Mouse (Mus musculus) kidney, postnatal 0 days (tissue): ENCODE measurements around the gene Ccnj. TPM values are rescaled to one million over a fixed set of nuclear protein-coding genes. Genes with fewer than 3 reads are reported as not detected.

ENCODE experiments used
- ATAC-seq: fragments of 200-750 bp; cut with Nextera tagmentation; replicated peaks from 2 replicates; pipeline ENCODE4 v1.8.0; 2017; ENCODE audit warnings: low read depth, moderate number of reproducible peaks, moderate TSS enrichment, moderate library complexity; ENCODE audit not compliant: low FRiP score
- DNase-seq: peaks from one replicate; pipeline ENCODE4 v3.0.0-alpha.2; 2016; ENCODE audit warnings: low spot score
- H3K27ac ChIP-seq: fragments of 300-500 bp; sonication (generic); 2 replicates; pipeline ENCODE4 v1.5.1; 2014; ENCODE audit warnings: mild to moderate bottlenecking
- H3K27me3 ChIP-seq: fragments of 300-500 bp; sonication (generic); 2 replicates; pipeline ENCODE4 v1.6.1; 2014; ENCODE audit warnings: low read length, mixed read lengths; ENCODE audit not compliant: insufficient read depth
- H3K36me3 ChIP-seq: fragments of 300-500 bp; sonication (generic); 2 replicates; pipeline ENCODE4 v1.6.1; 2014; ENCODE audit warnings: low read length, mixed read lengths; ENCODE audit not compliant: insufficient read depth
- H3K4me1 ChIP-seq: fragments of 300-500 bp; sonication (generic); replicated peaks from 2 replicates; pipeline ENCODE4 v1.6.1; 2014; ENCODE audit warnings: antibody characterized with exemption, low read length, mixed read lengths; ENCODE audit not compliant: insufficient read depth
- H3K4me2 ChIP-seq: fragments of 300-500 bp; sonication (generic); 2 replicates; pipeline ENCODE4 v1.6.1; 2014; ENCODE audit warnings: mild to moderate bottlenecking, low read length, moderate library complexity, mixed read lengths
- H3K4me3 ChIP-seq: fragments of 300-500 bp; sonication (generic); replicated peaks from 2 replicates; pipeline ENCODE4 v1.5.1; 2014; ENCODE audit warnings: low read depth, low read length
- H3K9ac ChIP-seq: fragments of 300-500 bp; sonication (generic); 2 replicates; pipeline ENCODE4 v1.6.1; 2014; ENCODE audit warnings: low read depth, low read length
- H3K9me3 ChIP-seq: fragments of 300-500 bp; sonication (generic); replicated peaks from 2 replicates; pipeline ENCODE4 v1.6.1; 2016; ENCODE audit warnings: low read length, inconsistent platforms, mixed read lengths
- CTCF ChIP-seq: IDR thresholded peaks from 2 replicates; pipeline ENCODE4 v1.5.1; 2016; ENCODE audit warnings: antibody characterized with exemption, low read depth, mild to moderate bottlenecking, moderate library complexity
- WGBS: fragments of 180-500 bp; shearing (Covaris S2); extraction: QIAGEN DNeasy Blood & Tissue Kit; methylation state at CpG from one replicate; pipeline ENCODE4 v1.1.7; 2014; 5-methylcytosine and 5-hydroxymethylcytosine counted together
- polyA plus RNA-seq: library from polyadenylated mRNA; unstranded; fragments of >200 nt; fragmentation: Nextera tagmentation; extraction: Ambion mirVana; gene quantifications from 2 replicates; pipeline ENCODE4 v1.2.1, GENCODE M21; 2015

The Ccnj gene
- polyA plus RNA-seq, 1 experiment from 2014 or later, result 8.8 TPM

- no peak overlapping the region for H3K9ac ChIP-seq
- ATAC-seq (no peak), DNase-seq (peak; percentile 16)
- no peak overlapping the region for H3K4me3 ChIP-seq
- H3K4me2 ChIP-seq, result no peak overlapping the region
- H3K4me1 ChIP-seq, result no peaks in the 10 kb centered on the region
- H3K27me3 ChIP-seq, result no peaks in the 10 kb centered on the region
- H3K36me3 ChIP-seq, result no peaks in the 10 kb centered on the region
- no peak for TF ChIP-seq CTCF
- no peaks in the 10 kb centered on the region for H3K9me3 ChIP-seq
- WGBS, result 27% methylated on average over 5 of the region's 5 CpGs
- H3K27ac ChIP-seq, result no peak overlapping the region
Observed at GRCm38 (mm10) chr19:40868284-40868683, 37.2 kb downstream of the Ccnj start.

GRCm38 (mm10) chr19:40869425-40870105 is 38.5 kb downstream of the Ccnj start:
- WGBS, result 93% methylated on average over 3 of the region's 3 CpGs
- TF ChIP-seq CTCF, result no peak
- no peak overlapping the region for H3K4me2 ChIP-seq
- no peak overlapping the region for H3K9ac ChIP-seq
- DNase-seq (no peak), ATAC-seq (no peak)
- H3K4me3 ChIP-seq, result no peak overlapping the region
- no peaks in the 10 kb centered on the region for H3K9me3 ChIP-seq
- no peaks in the 10 kb centered on the region for H3K36me3 ChIP-seq
- H3K27ac ChIP-seq, result no peak overlapping the region
- no peaks in the 10 kb centered on the region; the same call in 1 of the 2 replicates for H3K27me3 ChIP-seq
- H3K4me1 ChIP-seq, result no peaks in the 10 kb centered on the region

GRCm38 (mm10) chr19:40872955-40873665 is 42.0 kb downstream of the Ccnj start:
- H3K4me2 ChIP-seq, result peak overlapping the region; percentile 67
- H3K27ac ChIP-seq, result peak overlapping the region; percentile 74
- peak overlapping the region; percentile 38 for H3K4me3 ChIP-seq
- DNase-seq (peak; percentile 97), ATAC-seq (peak; percentile 98)
- H3K9ac ChIP-seq, result no peak overlapping the region; the same call in 1 of the 2 replicates
- H3K27me3 ChIP-seq, result peaks cover 14% of the 10 kb centered on the region
- no peaks in the 10 kb centered on the region for H3K4me1 ChIP-seq
- no peaks in the 10 kb centered on the region for H3K9me3 ChIP-seq
- H3K36me3 ChIP-seq, result no peaks in the 10 kb centered on the region
- peak; percentile 69 for TF ChIP-seq CTCF
- WGBS, result 2% methylated on average over 51 of the region's 51 CpGs

- no peak for TF ChIP-seq CTCF
- 85% methylated on average over 4 of the region's 4 CpGs for WGBS
- ATAC-seq (no peak), DNase-seq (no peak)
- Histone ChIP-seq H3K4me1 (no peaks in the 10 kb centered on the region), H3K4me3 (no peak overlapping the region), H3K36me3 (no peaks in the 10 kb centered on the region), H3K9me3 (no peaks in the 10 kb centered on the region), H3K27ac (no peak overlapping the region), H3K9ac (no peak overlapping the region), H3K4me2 (no peak overlapping the region), H3K27me3 (peaks cover 27% of the 10 kb centered on the region)
Observed at GRCm38 (mm10) chr19:40881700-40882099, 50.6 kb downstream of the Ccnj start.

- H3K4me1 ChIP-seq, result no peaks in the 10 kb centered on the region
- no peaks in the 10 kb centered on the region for H3K36me3 ChIP-seq
- TF ChIP-seq CTCF, result no peak
- ATAC-seq (no peak), DNase-seq (no peak)
- H3K27me3 ChIP-seq, result peaks cover 34% of the 10 kb centered on the region
- no peak overlapping the region for H3K4me2 ChIP-seq
- H3K27ac ChIP-seq, result no peak overlapping the region
- H3K9me3 ChIP-seq, result 0 out of 2 replicates have a peak, but pooled peaks cover 3% of the 10 kb centered on the region
- H3K4me3 ChIP-seq, result no peak overlapping the region
- 89% methylated on average over 1 of the region's 1 CpGs for WGBS
- no peak overlapping the region for H3K9ac ChIP-seq
Observed at GRCm38 (mm10) chr19:40888887-40889286, 57.8 kb downstream of the Ccnj start.

GRCm38 (mm10) chr19:40894071-40894506 is 63.0 kb downstream of the Ccnj start:
- H3K4me2 ChIP-seq, result peak overlapping the region; percentile 77
- no peaks in the 10 kb centered on the region for H3K36me3 ChIP-seq
- ATAC-seq (peak; percentile 16; the same call in 1 of the 2 replicates), DNase-seq (no peak)
- 0 out of 2 replicates have a peak, but pooled peaks cover 5% of the 10 kb centered on the region for H3K9me3 ChIP-seq
- no peak for TF ChIP-seq CTCF
- H3K4me3 ChIP-seq, result peak overlapping the region; percentile 72
- H3K4me1 ChIP-seq, result no peaks in the 10 kb centered on the region
- WGBS, result 56% methylated on average over 21 of the region's 21 CpGs
- peak overlapping the region; percentile 87 for H3K27ac ChIP-seq
- peaks cover 17% of the 10 kb centered on the region for H3K27me3 ChIP-seq
- peak overlapping the region; percentile 66 for H3K9ac ChIP-seq
